In the genomic region with DNA sequence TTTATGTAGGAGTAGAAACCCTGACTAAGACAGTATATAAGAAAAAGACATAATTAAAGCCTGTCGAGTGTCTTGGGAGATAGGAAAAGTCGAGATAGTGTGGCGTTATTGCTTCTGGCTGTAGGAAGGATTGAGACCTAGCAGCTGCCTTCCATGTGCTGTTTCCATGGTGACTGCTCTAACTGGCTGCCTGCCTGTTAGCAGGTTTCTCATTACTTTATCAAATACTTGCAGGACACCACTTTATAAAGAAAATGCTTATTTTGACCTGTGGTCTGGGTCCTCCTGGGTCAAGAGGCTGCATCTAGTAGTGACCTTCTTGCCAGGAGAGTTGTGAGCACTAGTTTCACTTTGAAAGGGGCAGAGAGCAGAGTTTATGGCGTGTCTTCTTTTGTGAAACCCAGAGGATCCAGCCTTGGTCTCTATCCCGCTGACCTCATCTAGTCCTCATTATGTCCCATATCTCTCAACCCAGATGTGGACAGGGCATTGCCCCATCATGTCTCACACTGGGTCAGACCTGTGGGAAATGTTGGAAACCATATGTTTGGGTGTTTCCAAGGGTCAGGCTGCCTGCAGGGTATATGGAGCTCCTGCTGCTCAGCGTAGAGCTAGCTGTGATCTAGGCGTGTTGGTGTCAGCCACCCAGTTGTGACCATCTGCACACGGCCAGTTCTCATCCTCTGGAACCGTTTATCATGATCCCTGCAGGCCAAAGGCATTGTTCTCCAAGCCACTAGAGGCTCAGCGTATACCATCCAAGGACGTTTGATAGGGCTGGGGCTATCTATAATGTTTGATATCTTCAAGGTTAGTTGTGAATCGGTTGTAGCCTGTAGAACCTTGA, we compare ENCODE assay signal across 8 mouse cellular contexts. TPM values are rescaled to one million over a fixed set of nuclear protein-coding genes. Genes with fewer than 3 reads are reported as not detected.
DNase-seq lines count a peak whose midpoint lies in the region; ATAC-seq lines count a peak whose summit lies in the region.

No protein-coding gene starts in this region.

- H3K4me2 ChIP-seq in hindbrain, embryonic 12.5 days (replicated peaks): no peak overlapping the region

- intact Hi-C loops in left cerebral cortex, postnatal 25 days (cut with DNase I): no loop called here

- no peak overlapping the region for H3K9ac ChIP-seq in hindbrain, embryonic 12.5 days

- no peaks in the 10 kb centered on the region for H3K9me3 ChIP-seq in heart, embryonic 10.5 days
- no peaks in the 10 kb centered on the region for H3K9me3 ChIP-seq in hindbrain, embryonic 12.5 days (replicated peaks)

- no peak overlapping the region for H3K4me3 ChIP-seq in heart, embryonic 10.5 days
- H3K4me3 ChIP-seq in hindbrain, embryonic 12.5 days: no peak overlapping the region

- peak; percentile 20 for ATAC-seq in common myeloid progenitor, adult 5-6 weeks (replicated peaks; ENCODE audit: low read depth, poor library complexity, severe bottlenecking)
- ATAC-seq in hindbrain, embryonic 12.5 days (ENCODE audit: low FRiP score): peak; percentile 29; the same call in 1 of the 2 replicates

- H3K27me3 ChIP-seq in heart, embryonic 10.5 days (ENCODE audit: insufficient read depth, poor library complexity, severe bottlenecking): no peaks in the 10 kb centered on the region
- H3K27me3 ChIP-seq in hindbrain, embryonic 12.5 days: no peaks in the 10 kb centered on the region

- DNase-seq in heart, embryonic 10.5 days (ENCODE audit: low spot score): no peak
- DNase-seq in heart, adult 11 months: no peak
- peak; percentile 45 to 68 for DNase-seq in left cerebral cortex, postnatal 25 days (ENCODE audit: low spot score in 2 of 2)
- peak; percentile 57 to 71 for DNase-seq in right cerebral cortex, adult 2 months (ENCODE audit: low spot score in 2 of 2)
- no peak for DNase-seq in natural killer cell, adult 2 months (ENCODE audit: low spot score in 2 of 2)
- DNase-seq in retina, embryonic 14.5 days (ENCODE audit: low spot score): no peak

- 71% methylated on average over 12 of the region's 12 CpGs for WGBS in heart, embryonic 10.5 days
- 56% methylated on average over 12 of the region's 12 CpGs for WGBS in hindbrain, embryonic 12.5 days

- H3K27ac ChIP-seq in heart, embryonic 10.5 days: peak overlapping the region; percentile 59
- peak overlapping the region; percentile 12; the same call in 1 of the 2 replicates for H3K27ac ChIP-seq in hindbrain, embryonic 12.5 days

- 0 out of 2 replicates have a peak, but pooled peaks cover 3% of the 10 kb centered on the region for H3K36me3 ChIP-seq in heart, embryonic 10.5 days
- no peaks in the 10 kb centered on the region for H3K36me3 ChIP-seq in hindbrain, embryonic 12.5 days

- peaks cover 27% of the 10 kb centered on the region for H3K4me1 ChIP-seq in heart, embryonic 10.5 days
- H3K4me1 ChIP-seq in hindbrain, embryonic 12.5 days: peaks cover 26% of the 10 kb centered on the region

RNA-seq across cellular contexts. Expression of a gene that starts 30.1 kb away (rescaled TPM):
- polyA plus RNA-seq in heart, embryonic 10.5 days (2016; fragmentation: Nextera tagmentation; extraction: Ambion mirVana): 0.28 and 0.31 TPM in 2 replicates
- not detected in 2 replicates for total RNA-seq in common myeloid progenitor, adult 5-6 weeks (2017)
- 0.59 and 1.1 TPM in 2 replicates for polyA plus RNA-seq in hindbrain, embryonic 12.5 days (2016; fragmentation: Nextera tagmentation; extraction: Ambion mirVana)
- total RNA-seq in left cerebral cortex, postnatal 25 days (2021): under 1 TPM in 1 of 2 experiments, not detected in 1; 0.14 TPM

Comparison
In these comparisons a context has a peak if more than half of its experiments do, and no peak if none do; other contexts are left out.
1. DNase-seq: peak in left cerebral cortex, postnatal 25 days (2 of 2) and right cerebral cortex, adult 2 months (2 of 2); none in heart, embryonic 10.5 days (single experiment), heart, adult 11 months (single experiment), natural killer cell, adult 2 months (0 of 2) and retina, embryonic 14.5 days (single experiment).